Mouse (Mus musculus): Measurements from ENCODE around the gene Vmn2r27.

Vmn2r27 gene

DNA sequence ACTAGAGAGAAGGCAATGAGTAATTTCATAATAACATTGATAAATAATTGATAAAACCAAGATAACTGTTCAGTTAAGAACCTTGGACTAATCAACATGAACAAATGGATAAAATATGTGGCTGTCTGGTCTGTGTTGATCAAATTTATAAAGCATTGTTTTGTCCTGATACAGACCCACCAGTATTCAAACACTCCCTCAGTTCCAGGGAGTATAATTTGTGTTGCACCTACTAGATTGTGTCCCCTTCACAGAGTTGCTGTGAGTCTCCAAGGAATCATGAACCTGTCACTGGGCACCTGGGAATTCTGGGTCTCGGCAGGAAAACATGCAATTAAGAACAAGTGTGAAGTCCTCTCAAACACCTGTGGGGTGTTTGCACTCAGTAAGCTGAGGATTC lies at the start of gene Vmn2r27:
Vmn2r27 (minus strand) TSS at position 101 of the 400 bp plus-strand sequence.
- DNase-seq (ENCODE audit: low spot score in 2 of 2), result no peak

GRCm38 (mm10) chr6:124278291-124278690 lies 46.6 kb upstream of the Vmn2r27 start:
- no peak for DNase-seq (ENCODE audit: low spot score in 2 of 2)

GRCm38 (mm10) chr6:124277641-124278040 lies 46.0 kb upstream of the Vmn2r27 start:
- DNase-seq (ENCODE audit: low spot score in 2 of 2), result no peak

- no peak for DNase-seq (ENCODE audit: low spot score in 2 of 2)
These were observed 41.7 kb upstream of the Vmn2r27 start for GRCm38 (mm10) chr6:124273231-124273880.

DNA sequence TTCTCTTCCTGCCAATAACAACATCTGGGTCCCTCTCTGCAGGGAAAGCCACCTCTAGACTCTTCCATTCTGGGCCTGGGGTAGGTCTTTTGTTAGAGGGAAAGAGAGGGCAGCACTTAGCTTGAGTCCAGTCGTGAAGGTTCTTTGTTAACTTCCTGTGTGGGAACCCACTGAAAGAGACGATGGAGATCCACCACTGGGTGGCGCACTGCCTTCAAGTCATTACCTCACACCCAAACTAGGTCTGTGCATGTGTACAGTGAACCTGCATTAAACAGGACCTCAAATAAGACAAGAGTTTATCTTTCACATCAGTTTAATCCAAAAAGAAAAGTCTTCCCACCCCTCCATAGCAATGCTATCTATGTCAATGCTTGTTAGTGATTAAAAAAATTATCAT lies 31.0 kb upstream of the Vmn2r27 start:
- DNase-seq (ENCODE audit: low spot score in 2 of 2), result peak; percentile 17 to 41

DNA sequence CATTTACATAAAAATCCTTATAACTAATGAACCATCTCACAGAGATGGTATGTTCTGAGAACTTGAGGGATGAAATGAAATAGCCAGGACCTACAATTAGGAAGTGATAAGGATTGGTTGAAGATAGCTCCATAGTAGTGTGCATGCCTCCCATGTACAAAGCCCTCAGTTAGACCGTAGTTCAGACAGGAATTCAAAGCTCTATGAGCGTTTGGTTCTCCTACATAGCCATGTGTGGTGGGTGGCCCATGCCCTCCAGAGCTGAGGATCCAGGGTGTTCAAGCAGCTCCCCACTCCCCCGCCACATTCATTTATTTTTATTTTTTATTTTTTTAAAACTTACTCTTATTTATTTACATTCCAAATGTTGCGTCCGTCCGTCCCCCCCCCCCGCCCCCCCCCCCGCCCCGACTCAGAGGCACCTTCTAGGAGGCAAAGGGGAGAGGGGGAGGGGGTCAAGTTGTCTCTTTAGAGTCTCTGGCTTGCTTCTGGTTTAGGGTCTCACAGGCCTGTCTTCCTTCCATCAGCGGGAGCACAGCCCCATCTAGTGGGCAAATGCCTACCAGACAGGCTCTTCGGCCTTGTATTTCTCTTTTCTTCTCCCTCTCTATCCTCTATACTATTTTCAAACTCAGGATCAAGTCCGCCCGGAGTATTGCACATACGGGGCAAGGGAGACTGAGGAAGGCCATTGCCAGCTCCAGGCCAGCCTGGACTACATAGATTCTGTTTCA lies 28.7 kb upstream of the Vmn2r27 start:
- peak; percentile 19 to 23 for DNase-seq (ENCODE audit: low spot score in 2 of 2)

DNA sequence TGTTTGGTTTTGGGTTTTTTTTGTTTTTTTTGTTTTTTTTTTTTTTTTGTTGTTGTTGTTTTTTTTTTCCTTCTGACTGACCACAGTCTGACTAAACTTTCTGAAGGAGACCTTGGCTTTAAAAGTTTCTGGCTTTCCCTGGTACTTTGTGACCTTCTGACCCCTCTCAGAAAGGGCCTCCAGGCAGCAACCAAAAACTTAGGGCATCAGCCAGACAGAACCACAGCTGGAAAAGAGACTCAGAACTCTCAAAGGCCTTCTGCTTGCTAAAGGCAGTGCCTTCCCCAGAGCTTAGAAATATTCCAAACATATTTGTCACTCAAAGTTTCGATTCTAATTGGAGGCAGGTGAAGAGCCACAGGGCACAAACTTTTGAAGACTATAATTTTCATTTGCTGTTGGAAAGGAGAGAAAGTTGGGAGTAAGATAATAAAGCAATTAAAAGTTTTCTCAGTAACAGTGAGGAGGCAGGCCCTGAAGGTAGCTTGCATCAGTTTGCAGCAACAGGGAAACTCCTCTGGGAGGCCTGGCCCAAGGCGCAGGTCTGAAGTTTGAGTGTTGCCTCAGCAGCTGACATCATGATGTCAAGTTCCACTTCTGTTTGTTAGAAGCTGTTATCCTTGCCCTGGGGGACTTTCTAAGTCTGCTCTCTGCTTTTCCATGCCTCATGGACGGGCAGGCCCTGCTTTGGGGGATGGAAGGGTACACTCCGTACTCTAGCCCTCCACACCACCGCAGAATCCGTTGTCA lies 24.2 kb upstream of the Vmn2r27 start:
- DNase-seq (ENCODE audit: low spot score in 2 of 2), result no peak

DNA sequence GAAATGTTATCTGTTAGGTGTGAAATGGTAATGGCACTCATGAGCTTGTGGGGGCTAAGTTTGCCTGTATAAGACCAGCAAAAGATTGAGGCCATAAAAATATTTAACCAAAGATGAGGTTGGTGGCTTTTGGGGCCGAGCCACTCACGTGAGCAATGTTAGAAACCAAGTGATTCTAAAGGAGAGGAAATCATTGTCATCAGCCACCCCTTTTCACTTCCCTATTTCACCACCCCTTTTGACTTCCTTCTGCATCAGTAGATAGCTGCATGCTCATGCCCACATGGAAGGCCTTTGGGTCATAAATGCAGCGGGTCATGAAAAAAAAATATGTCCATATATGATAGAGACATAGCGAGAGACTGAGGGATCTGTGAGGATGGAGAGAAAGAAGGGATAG lies 29.5 kb downstream of the Vmn2r27 start:
- DNase-seq (ENCODE audit: low spot score in 2 of 2), result no peak

DNA sequence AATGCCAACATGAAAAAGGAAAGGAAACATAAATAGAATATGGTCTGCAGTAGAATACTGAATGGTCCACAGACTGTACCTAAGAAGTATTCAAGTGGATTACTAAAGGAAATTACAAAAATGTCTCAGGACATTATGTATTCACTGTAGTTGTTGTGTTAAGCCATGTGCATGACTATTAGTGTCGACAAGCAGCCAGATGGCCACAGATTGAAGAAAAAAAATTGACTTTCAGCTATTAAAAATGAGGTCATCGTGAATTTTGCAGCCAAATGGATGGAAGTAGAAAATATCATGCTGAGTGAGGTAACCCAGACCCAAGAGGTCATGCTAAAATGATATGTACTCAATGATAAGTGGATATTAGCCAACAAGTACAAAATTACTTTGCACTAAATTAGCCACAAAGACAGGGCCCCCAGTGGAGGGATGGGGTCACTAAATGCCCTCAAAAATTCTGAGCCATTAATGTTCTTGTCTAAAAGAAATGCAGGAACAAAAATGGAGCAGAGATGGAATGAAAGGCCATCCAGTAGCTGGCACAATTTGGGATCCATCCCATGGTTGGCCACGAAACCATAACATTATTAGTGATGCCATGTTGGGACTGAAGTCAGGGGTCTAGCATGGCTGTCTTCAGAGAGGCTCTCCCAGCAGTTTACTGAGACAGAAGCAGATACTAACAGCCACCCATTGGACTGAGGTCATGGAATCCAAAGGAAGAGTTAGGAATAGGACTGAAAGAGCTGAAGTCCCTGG lies 63.0 kb downstream of the Vmn2r27 start:
- no peak for DNase-seq (ENCODE audit: low spot score in 2 of 2)

GRCm38 (mm10) chr6:124166596-124166995 lies 65.1 kb downstream of the Vmn2r27 start:
- DNase-seq (ENCODE audit: low spot score in 2 of 2), result no peak

- no peak for DNase-seq (ENCODE audit: low spot score in 2 of 2)
These were observed 81.8 kb downstream of the Vmn2r27 start for GRCm38 (mm10) chr6:124149808-124150207.

Data from urinary bladder, adult 18-20 months (tissue).